Mouse (Mus musculus) mesoderm, embryonic 11.5 days (tissue): ENCODE results near the gene Ptgr2.
A peak's percentile ranks its signal among the peaks of the same experiment; 100 is the strongest.
"Not testable (repeated sequence)": the region's sequence is repeated elsewhere in the genome, so short reads cannot be mapped to it uniquely, and the experiment has no call there.

Experiments
- DNase-seq: peaks from one replicate; pipeline ENCODE4 v3.0.0-alpha.2; 2012; ENCODE audit warnings: low read depth, low spot score

Ptgr2 gene

GRCm38 (mm10) chr12:84304554-84304953 is 19.5 kb downstream of the Ptgr2 start:
- no peak for DNase-seq

GRCm38 (mm10) chr12:84311306-84311705 is 26.3 kb downstream of the Ptgr2 start:
- no peak for DNase-seq

GRCm38 (mm10) chr12:84316006-84316405 is 31.0 kb downstream of the Ptgr2 start:
- no peak for DNase-seq

GRCm38 (mm10) chr12:84316721-84317621 is 31.9 kb downstream of the Ptgr2 start, which contains the start of gene Zfp410:
Zfp410 (plus strand) TSS chr12:84316852.
- peak; percentile 93 for DNase-seq

- no peak for DNase-seq
Observed at GRCm38 (mm10) chr12:84327111-84327512, 42.1 kb downstream of the Ptgr2 start.

- no peak for DNase-seq
Observed at GRCm38 (mm10) chr12:84336963-84337625, 52.1 kb downstream of the Ptgr2 start.

- peak; percentile 36 for DNase-seq
Observed at GRCm38 (mm10) chr12:84347192-84347591, 62.2 kb downstream of the Ptgr2 start.

GRCm38 (mm10) chr12:84358699-84359098 is 73.7 kb downstream of the Ptgr2 start:
- not testable (repeated sequence) for DNase-seq

- peak; percentile 97 for DNase-seq
Observed at GRCm38 (mm10) chr12:84361555-84362489, 76.8 kb downstream of the Ptgr2 start, which contains the start of the genes Coq6 and Fam161b. Coq6 (plus strand) TSS chr12:84361657. Fam161b (minus strand) TSS chr12:84361833.

GRCm38 (mm10) chr12:84362872-84363271 is 77.8 kb downstream of the Ptgr2 start:
- no peak for DNase-seq

- no peak for DNase-seq
Observed at GRCm38 (mm10) chr12:84364291-84364690, 79.3 kb downstream of the Ptgr2 start.

GRCm38 (mm10) chr12:84365137-84365536 is 80.1 kb downstream of the Ptgr2 start:
- DNase-seq, result no peak
